Mouse (Mus musculus): ENCODE data around the gene Pheta1. TPM values are rescaled to one million over a fixed set of nuclear protein-coding genes. Genes with fewer than 3 reads are reported as not detected.

Pheta1 gene
- total RNA-seq (2018; cell fraction: chromatin; rRNA removed), result 10 to 100 TPM in 6 of 26 experiments, 1 to 10 TPM in 20; 2.0 to 20.7 (median 7.2) TPM
- 1 to 10 TPM; 1.7 to 6.5 (median 3.9) TPM for total RNA-seq (2018; cell fraction: cytosol; rRNA removed)
- total RNA-seq (2018; cell fraction: nucleus; rRNA removed), result 10 to 100 TPM in 4 of 26 experiments, 1 to 10 TPM in 22; 2.3 to 11.9 (median 6.9) TPM
- polyA plus RNA-seq (2018), result 0.86 to 5.2 TPM (median 3.8 TPM) in 3 replicates

GRCm38 (mm10) chr5:121848743-121849142 lies at the start of gene Pheta1:
Pheta1 (plus strand) TSS chr5:121848984.
- peaks cover 18% of the 10 kb centered on the region; the same call in 1 of the 2 replicates for H3K79me2 ChIP-seq (ENCODE audit: inconsistent target)
- H3K27ac ChIP-seq, result peak within 1 kb of the TSS; percentile 77
- 0% methylated on average over 33 of the region's 42 CpGs for WGBS (ENCODE audit: missing documents)
- H3K36me3 ChIP-seq (ENCODE audit: inconsistent target), result peaks cover 6% of the 10 kb centered on the region; the same call in 1 of the 2 replicates
- peak within 1 kb of the TSS; percentile 60 for H3K4me3 ChIP-seq (ENCODE audit: inconsistent target)

- peaks cover 36% of the 10 kb centered on the region for H3K36me3 ChIP-seq (ENCODE audit: inconsistent target)
- no peaks in the 10 kb centered on the region; the same call in 1 of the 2 replicates for H3K79me2 ChIP-seq (ENCODE audit: inconsistent target)
- H3K4me3 ChIP-seq (ENCODE audit: inconsistent target), result no peak overlapping the region
- H3K27ac ChIP-seq, result no peak overlapping the region
- WGBS (ENCODE audit: missing documents), result 77% methylated on average over 3 of the region's 3 CpGs
These were observed 41.6 kb upstream of the Pheta1 start for GRCm38 (mm10) chr5:121807186-121807585.

- WGBS (ENCODE audit: missing documents), result 97% methylated on average over 2 of the region's 2 CpGs
These were observed 40.6 kb upstream of the Pheta1 start for GRCm38 (mm10) chr5:121808202-121808601.

GRCm38 (mm10) chr5:121809667-121810224 lies 39.0 kb upstream of the Pheta1 start:
- Histone ChIP-seq H3K27ac (no peak overlapping the region), H3K79me2 (ENCODE audit: inconsistent target) (no peaks in the 10 kb centered on the region; the same call in 1 of the 2 replicates), H3K36me3 (ENCODE audit: inconsistent target) (peaks cover 29% of the 10 kb centered on the region), H3K4me3 (ENCODE audit: inconsistent target) (no peak overlapping the region)
- 67% methylated on average over 5 of the region's 5 CpGs for WGBS (ENCODE audit: missing documents)

More at GRCm38 (mm10) chr5:121808202-121808601, 40.6 kb upstream of the Pheta1 start:
- Histone ChIP-seq H3K79me2 (ENCODE audit: inconsistent target) (no peaks in the 10 kb centered on the region; the same call in 1 of the 2 replicates), H3K27ac (no peak overlapping the region), H3K4me3 (ENCODE audit: inconsistent target) (no peak overlapping the region), H3K36me3 (ENCODE audit: inconsistent target) (peaks cover 26% of the 10 kb centered on the region)

GRCm38 (mm10) chr5:121810331-121811151 lies 38.2 kb upstream of the Pheta1 start:
- Histone ChIP-seq H3K4me3 (ENCODE audit: inconsistent target) (no peak overlapping the region), H3K36me3 (ENCODE audit: inconsistent target) (peaks cover 30% of the 10 kb centered on the region)
- WGBS (ENCODE audit: missing documents), result 97% methylated on average over 17 of the region's 17 CpGs

GRCm38 (mm10) chr5:121811485-121811931 lies 37.3 kb upstream of the Pheta1 start:
- Histone ChIP-seq H3K27ac (peak overlapping the region; percentile 71), H3K4me3 (ENCODE audit: inconsistent target) (no peak overlapping the region), H3K79me2 (ENCODE audit: inconsistent target) (no peaks in the 10 kb centered on the region; the same call in 1 of the 2 replicates), H3K36me3 (ENCODE audit: inconsistent target) (peaks cover 29% of the 10 kb centered on the region)
- 8% methylated on average over 5 of the region's 5 CpGs for WGBS (ENCODE audit: missing documents)

More at GRCm38 (mm10) chr5:121810331-121811151, 38.2 kb upstream of the Pheta1 start:
- H3K79me2 ChIP-seq (ENCODE audit: inconsistent target), result no peaks in the 10 kb centered on the region; the same call in 1 of the 2 replicates
- no peak overlapping the region for H3K27ac ChIP-seq

GRCm38 (mm10) chr5:121812526-121813243 lies 36.1 kb upstream of the Pheta1 start:
- Histone ChIP-seq H3K36me3 (ENCODE audit: inconsistent target) (peaks cover 40% of the 10 kb centered on the region), H3K79me2 (ENCODE audit: inconsistent target) (peaks cover 10% of the 10 kb centered on the region; the same call in 1 of the 2 replicates), H3K27ac (peak overlapping the region; percentile 71), H3K4me3 (ENCODE audit: inconsistent target) (no peak overlapping the region)
- WGBS (ENCODE audit: missing documents), result 51% methylated on average over 7 of the region's 7 CpGs

- WGBS (ENCODE audit: missing documents), result 96% methylated on average over 10 of the region's 10 CpGs
- H3K27ac ChIP-seq, result no peak overlapping the region
- H3K36me3 ChIP-seq (ENCODE audit: inconsistent target), result peaks cover 51% of the 10 kb centered on the region
- no peak overlapping the region for H3K4me3 ChIP-seq (ENCODE audit: inconsistent target)
- H3K79me2 ChIP-seq (ENCODE audit: inconsistent target), result peaks cover 21% of the 10 kb centered on the region; the same call in 1 of the 2 replicates
These were observed 35.0 kb upstream of the Pheta1 start for GRCm38 (mm10) chr5:121813744-121814143.

GRCm38 (mm10) chr5:121815067-121815466 lies 33.7 kb upstream of the Pheta1 start:
- Histone ChIP-seq H3K79me2 (ENCODE audit: inconsistent target) (peaks cover 34% of the 10 kb centered on the region), H3K4me3 (ENCODE audit: inconsistent target) (no peak overlapping the region), H3K36me3 (ENCODE audit: inconsistent target) (peaks cover 58% of the 10 kb centered on the region), H3K27ac (no peak overlapping the region)
- 73% methylated on average over 3 of the region's 3 CpGs for WGBS (ENCODE audit: missing documents)

GRCm38 (mm10) chr5:121815867-121816380 lies 32.9 kb upstream of the Pheta1 start:
- WGBS (ENCODE audit: missing documents), result 93% methylated on average over 7 of the region's 8 CpGs

GRCm38 (mm10) chr5:121816611-121817010 lies 32.2 kb upstream of the Pheta1 start:
- H3K4me3 ChIP-seq (ENCODE audit: inconsistent target), result no peak overlapping the region
- WGBS (ENCODE audit: missing documents), result 90% methylated on average over 2 of the region's 2 CpGs
- H3K27ac ChIP-seq, result no peak overlapping the region
- H3K36me3 ChIP-seq (ENCODE audit: inconsistent target), result peaks cover 63% of the 10 kb centered on the region
- H3K79me2 ChIP-seq (ENCODE audit: inconsistent target), result peaks cover 50% of the 10 kb centered on the region

More at GRCm38 (mm10) chr5:121815867-121816380, 32.9 kb upstream of the Pheta1 start:
- H3K27ac ChIP-seq, result no peak overlapping the region
- H3K4me3 ChIP-seq (ENCODE audit: inconsistent target), result no peak overlapping the region
- peaks cover 58% of the 10 kb centered on the region for H3K36me3 ChIP-seq (ENCODE audit: inconsistent target)
- peaks cover 43% of the 10 kb centered on the region for H3K79me2 ChIP-seq (ENCODE audit: inconsistent target)

- H3K36me3 ChIP-seq (ENCODE audit: inconsistent target), result peaks cover 65% of the 10 kb centered on the region
- 95% methylated on average over 9 of the region's 9 CpGs for WGBS (ENCODE audit: missing documents)
- H3K27ac ChIP-seq, result no peak overlapping the region
- H3K4me3 ChIP-seq (ENCODE audit: inconsistent target), result no peak overlapping the region
- peaks cover 59% of the 10 kb centered on the region for H3K79me2 ChIP-seq (ENCODE audit: inconsistent target)
These were observed 31.2 kb upstream of the Pheta1 start for GRCm38 (mm10) chr5:121817551-121817950.

GRCm38 (mm10) chr5:121818401-121818800 lies 30.4 kb upstream of the Pheta1 start:
- peaks cover 73% of the 10 kb centered on the region for H3K36me3 ChIP-seq (ENCODE audit: inconsistent target)
- 95% methylated on average over 4 of the region's 7 CpGs for WGBS (ENCODE audit: missing documents)
- no peak overlapping the region for H3K4me3 ChIP-seq (ENCODE audit: inconsistent target)
- H3K27ac ChIP-seq, result no peak overlapping the region
- H3K79me2 ChIP-seq (ENCODE audit: inconsistent target), result peaks cover 68% of the 10 kb centered on the region

GRCm38 (mm10) chr5:121818862-121819261 lies 29.9 kb upstream of the Pheta1 start:
- WGBS (ENCODE audit: missing documents), result 100% methylated on average over 1 of the region's 4 CpGs
- Histone ChIP-seq H3K27ac (no peak overlapping the region), H3K36me3 (ENCODE audit: inconsistent target) (peaks cover 71% of the 10 kb centered on the region), H3K79me2 (ENCODE audit: inconsistent target) (peaks cover 72% of the 10 kb centered on the region), H3K4me3 (ENCODE audit: inconsistent target) (no peak overlapping the region)

Data from macrophage (primary cell).